Mouse (Mus musculus) regulatory T cell (primary cell): Measurements from ENCODE around the gene Sectm1b.
"Not testable (repeated sequence)": the region's sequence is repeated elsewhere in the genome, so short reads cannot be mapped to it uniquely, and the experiment has no call there.

Experiments
- in situ Hi-C: fragments of 300-600 bp; cut with MboI, MseI; formaldehyde crosslinking; loops from one replicate; pipeline ENCODE4 v1.15.1; 2025; ENCODE audit warnings: high pct_unique_total_duplicates

The Sectm1b gene

DNA sequence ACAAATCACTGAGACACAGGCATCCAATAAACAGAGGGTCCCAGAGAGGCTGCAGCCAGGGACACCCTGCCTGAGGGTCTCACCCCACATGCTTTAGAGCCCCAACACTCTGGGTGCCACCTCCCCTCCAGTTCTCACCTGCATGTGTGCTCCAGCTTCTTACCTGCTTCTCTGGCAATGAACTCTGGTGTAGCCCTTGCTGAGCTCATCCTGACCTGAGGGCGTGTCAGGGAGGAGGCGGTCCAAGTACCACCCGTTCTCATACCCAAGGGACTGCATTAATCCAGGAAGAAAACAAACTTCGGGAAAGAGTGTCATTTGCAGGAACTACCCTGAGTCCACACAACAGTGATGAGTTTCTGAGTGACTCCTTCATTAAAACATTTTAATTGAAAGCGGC, at the start of gene Sectm1b:
Sectm1b (minus strand) TSS at position 191 of the 400 bp plus-strand sequence.
- in situ Hi-C loops: no loop called here

GRCm38 (mm10) chr11:121112091-121112775, 48.9 kb upstream of the Sectm1b start:
- in situ Hi-C loops: no loop called here

GRCm38 (mm10) chr11:121111601-121112000, 48.2 kb upstream of the Sectm1b start:
- in situ Hi-C loops: no loop called here

- in situ Hi-C loops: no loop called here
Measured at GRCm38 (mm10) chr11:121111051-121111450, 47.7 kb upstream of the Sectm1b start.

DNA sequence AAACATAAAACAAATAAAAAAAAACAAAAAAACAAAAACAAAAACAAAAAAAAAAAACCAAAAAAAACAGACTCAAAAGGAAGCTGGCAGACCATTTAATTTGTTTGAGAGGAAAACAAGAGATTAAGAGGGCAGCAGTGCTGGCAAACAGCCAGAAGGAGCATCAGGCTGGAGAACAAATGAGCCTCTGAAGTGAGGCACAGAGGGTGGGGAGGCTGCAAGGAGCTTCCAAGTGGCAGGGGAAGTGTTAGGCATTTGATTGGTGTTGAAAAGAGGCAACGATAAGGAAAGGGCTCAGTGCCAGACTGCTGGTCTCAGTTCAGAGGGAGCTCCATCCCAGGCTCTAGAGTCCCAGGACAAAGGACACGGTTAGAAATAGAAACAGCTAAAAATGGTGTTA, 46.6 kb upstream of the Sectm1b start:
- in situ Hi-C loops: no loop called here

- in situ Hi-C loops: no loop called here
Measured at GRCm38 (mm10) chr11:121108061-121108460, 44.7 kb upstream of the Sectm1b start.

- in situ Hi-C loops: not testable (repeated sequence)
Measured at GRCm38 (mm10) chr11:121107242-121107641, 43.9 kb upstream of the Sectm1b start.

GRCm38 (mm10) chr11:121101124-121101805, 37.9 kb upstream of the Sectm1b start:
- in situ Hi-C loops: no loop called here

- in situ Hi-C loops: no loop called here
Measured at GRCm38 (mm10) chr11:121100692-121101091, 37.3 kb upstream of the Sectm1b start.

- in situ Hi-C loops: no loop called here
Measured at GRCm38 (mm10) chr11:121099762-121100161, 36.4 kb upstream of the Sectm1b start.

- in situ Hi-C loops: no loop called here
Measured at GRCm38 (mm10) chr11:121092606-121093585, 29.5 kb upstream of the Sectm1b start.

DNA sequence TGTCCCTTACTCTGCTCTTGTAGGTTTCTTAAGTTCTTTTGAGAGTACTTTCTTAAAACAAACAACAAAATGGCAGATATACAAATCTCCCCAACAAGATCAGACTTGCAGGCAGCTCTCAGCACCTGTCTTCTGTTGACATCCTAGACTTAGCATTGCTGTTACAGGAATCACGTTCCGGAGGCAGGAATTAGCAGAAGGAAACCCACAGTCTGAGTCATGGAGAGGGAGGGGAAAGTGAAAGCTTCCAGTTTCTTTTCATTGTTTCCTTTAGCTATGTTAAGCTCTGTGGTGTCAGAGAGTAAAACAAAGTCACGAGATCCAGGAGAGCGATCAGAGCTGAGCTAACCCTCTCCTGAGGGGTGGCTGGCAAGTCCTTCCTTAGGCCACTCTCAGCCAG, 27.6 kb upstream of the Sectm1b start:
- in situ Hi-C loops: no loop called here

- in situ Hi-C loops: no loop called here
Measured at GRCm38 (mm10) chr11:121089756-121090546, 26.6 kb upstream of the Sectm1b start.

GRCm38 (mm10) chr11:121088997-121089396, 25.6 kb upstream of the Sectm1b start:
- in situ Hi-C loops: no loop called here

GRCm38 (mm10) chr11:121086296-121086695, 22.9 kb upstream of the Sectm1b start:
- in situ Hi-C loops: no loop called here

DNA sequence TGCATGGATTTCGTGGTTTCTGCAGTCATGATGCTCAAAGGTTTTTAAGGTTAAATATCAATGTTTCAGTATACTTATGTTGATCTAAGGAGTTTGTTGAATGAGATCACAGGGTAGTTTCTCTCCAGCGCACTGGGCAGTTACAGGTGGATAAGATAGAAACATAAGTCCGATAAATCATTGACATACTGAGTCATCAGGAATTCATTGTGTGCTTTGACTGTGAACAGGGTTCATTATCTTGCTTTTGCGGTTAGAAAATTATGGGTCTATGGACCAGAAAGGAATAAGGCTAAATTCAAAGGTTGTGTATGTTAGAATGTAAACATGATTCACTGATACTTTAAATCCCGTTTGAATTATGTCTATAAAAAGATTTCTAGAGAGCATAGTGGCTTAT, 21.8 kb upstream of the Sectm1b start:
- in situ Hi-C loops: no loop called here

GRCm38 (mm10) chr11:121082857-121083500, 19.6 kb upstream of the Sectm1b start:
- in situ Hi-C loops: no loop called here

DNA sequence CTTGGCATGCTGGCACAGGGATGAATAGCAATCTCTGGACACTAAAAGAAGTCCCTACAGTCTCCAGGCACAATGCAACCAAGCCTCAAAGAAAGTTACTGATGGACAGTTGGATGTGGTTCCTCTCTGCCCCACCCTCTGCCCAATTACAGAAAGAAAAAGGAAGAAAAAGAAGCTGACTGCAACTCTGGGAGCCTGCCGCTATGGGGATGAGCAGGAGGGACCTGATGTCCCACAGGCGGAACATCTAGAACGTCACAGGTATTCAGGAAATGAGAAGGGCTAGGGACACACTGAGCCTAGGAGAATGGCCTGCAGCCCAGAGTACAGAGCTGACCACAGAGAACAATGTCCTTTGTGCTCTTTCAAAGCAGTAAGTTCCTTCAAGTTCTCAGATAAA, 18.9 kb upstream of the Sectm1b start:
- in situ Hi-C loops: no loop called here

- in situ Hi-C loops: no loop called here
Measured at GRCm38 (mm10) chr11:121081120-121081519, 17.8 kb upstream of the Sectm1b start, which contains the start of gene Sectm1a. Gene Sectm1a (minus strand): TSS chr11:121081220.

- in situ Hi-C loops: no loop called here
Measured at GRCm38 (mm10) chr11:121080330-121080729, 17.0 kb upstream of the Sectm1b start.

DNA sequence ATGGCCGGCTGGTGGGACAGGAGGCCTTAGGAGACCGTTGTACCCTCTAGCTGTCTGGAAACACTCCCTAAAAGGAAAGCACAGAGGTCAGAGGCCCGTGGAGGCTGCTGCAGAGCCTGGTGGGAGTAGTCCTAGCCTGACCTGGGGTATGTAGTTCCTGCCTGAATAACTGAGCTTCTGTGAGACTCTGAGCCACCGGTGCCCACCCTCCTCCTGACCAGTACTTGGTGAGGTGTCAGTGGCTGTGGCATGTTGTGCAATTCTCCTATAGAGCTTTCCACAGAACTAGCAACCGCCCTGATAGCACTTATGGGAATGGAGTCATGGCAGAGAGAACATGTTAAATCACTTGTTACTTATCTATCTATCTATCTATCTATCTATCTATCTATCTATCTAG, 12.3 kb upstream of the Sectm1b start:
- in situ Hi-C loops: no loop called here
